Mouse (Mus musculus) heart, postnatal 36 days (tissue): Measurements from ENCODE around the gene Cblc. TPM values are rescaled to one million over a fixed set of nuclear protein-coding genes. Genes with fewer than 3 reads are reported as not detected.

Source experiments
- DNase-seq, 2 experiments: peaks; one replicate each; pipeline ENCODE4 v3.0.0; 2021 to 2022
- intact Hi-C: fragments of 180-260 bp; cut with DNase I; formaldehyde crosslinking; loops from one replicate; pipeline ENCODE4 v1.15.1; 2025
- total RNA-seq, 2 experiments: library from RNA; stranded (reverse); gene quantifications; 2 replicates each; pipeline ENCODE4 v1.2.3; 2021

Gene Cblc
- total RNA-seq, 2 experiments from 2014 or later: 0.75 to 0.81 TPM

- DNase-seq: peak; percentile 81 to 88
- intact Hi-C loops: loop anchor here (1.0 kb wide), 1 partner anchor 26 kb away; no protein-coding TSS in a partner anchor
Measured at GRCm38 (mm10) chr7:19755851-19756786, 40.5 kb downstream of the Cblc start.

DNA sequence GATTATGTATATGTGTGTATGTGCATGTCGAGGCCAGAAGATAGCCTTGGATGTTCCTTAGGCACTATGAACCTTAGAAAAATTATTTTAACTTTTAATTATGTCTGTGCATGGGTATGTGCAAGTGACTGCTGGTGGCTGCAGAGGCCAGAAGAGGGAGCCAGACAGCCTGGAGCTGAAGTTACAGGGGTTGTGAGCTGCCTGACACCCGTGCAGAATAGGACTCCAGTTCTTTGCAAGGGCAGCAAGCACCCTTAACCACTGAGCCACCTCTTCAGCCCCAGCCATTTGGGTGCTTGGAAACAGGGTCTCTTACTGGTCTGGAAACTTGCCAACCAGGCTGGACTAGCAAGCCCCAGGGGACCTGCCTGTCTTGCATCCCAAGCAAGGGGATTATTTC is 41.6 kb downstream of the Cblc start:
- no peak for DNase-seq
- intact Hi-C loops: no loop called here

- intact Hi-C loops: loop anchor here (5.0 kb wide), 2 partner anchors 118 to 183 kb away; no protein-coding TSS in a partner anchor
Measured at GRCm38 (mm10) chr7:19754065-19754464, 42.5 kb downstream of the Cblc start.

GRCm38 (mm10) chr7:19753587-19753986 is 43.0 kb downstream of the Cblc start:
- DNase-seq: no peak
- intact Hi-C loops: loop anchor here (5.0 kb wide), 2 partner anchors 119 to 184 kb away; no protein-coding TSS in a partner anchor

More at GRCm38 (mm10) chr7:19754065-19754464, 42.5 kb downstream of the Cblc start:
- DNase-seq: no peak

DNA sequence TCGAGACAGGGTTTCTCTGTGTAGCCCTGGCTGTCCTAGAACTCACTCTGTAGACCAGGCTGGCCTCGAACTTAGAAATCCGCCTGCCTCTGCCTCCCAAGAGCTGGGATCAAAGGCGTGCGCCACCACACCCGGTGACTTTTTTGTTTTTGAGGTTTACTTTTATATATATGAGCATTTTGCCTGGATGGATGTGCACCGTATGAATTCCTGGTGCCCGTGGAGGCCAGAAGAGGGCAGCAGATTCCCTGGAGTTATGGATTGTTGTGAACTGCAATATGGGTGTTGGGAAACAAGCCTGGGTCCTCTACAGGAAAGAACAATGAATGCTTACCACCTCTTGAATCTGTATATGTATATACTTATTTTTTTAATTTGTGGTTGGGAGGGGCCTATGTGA is 44.0 kb downstream of the Cblc start:
- intact Hi-C loops: loop anchor here (5.0 kb wide), 2 partner anchors 120 to 185 kb away; no protein-coding TSS in a partner anchor
- DNase-seq: no peak

DNA sequence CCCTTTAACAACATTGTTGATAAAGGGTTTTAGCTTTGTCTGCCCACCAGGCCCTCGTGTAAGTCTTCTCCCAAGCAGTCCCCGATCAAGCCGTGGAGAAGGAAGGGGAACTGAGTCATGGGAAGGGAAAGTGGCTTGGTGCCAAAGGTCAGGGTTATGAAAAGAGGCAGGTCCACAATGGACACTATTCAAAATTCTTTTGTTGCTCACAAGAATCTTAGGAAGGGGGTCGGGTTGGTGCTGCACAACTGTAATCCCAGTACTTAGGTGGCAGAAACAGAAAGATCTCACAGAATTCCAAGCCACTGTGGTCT is 45.6 kb downstream of the Cblc start:
- DNase-seq: no peak
- intact Hi-C loops: loop anchor here (2.0 to 5.0 kb wide), 3 partner anchors 96 to 186 kb away; no protein-coding TSS in a partner anchor

DNA sequence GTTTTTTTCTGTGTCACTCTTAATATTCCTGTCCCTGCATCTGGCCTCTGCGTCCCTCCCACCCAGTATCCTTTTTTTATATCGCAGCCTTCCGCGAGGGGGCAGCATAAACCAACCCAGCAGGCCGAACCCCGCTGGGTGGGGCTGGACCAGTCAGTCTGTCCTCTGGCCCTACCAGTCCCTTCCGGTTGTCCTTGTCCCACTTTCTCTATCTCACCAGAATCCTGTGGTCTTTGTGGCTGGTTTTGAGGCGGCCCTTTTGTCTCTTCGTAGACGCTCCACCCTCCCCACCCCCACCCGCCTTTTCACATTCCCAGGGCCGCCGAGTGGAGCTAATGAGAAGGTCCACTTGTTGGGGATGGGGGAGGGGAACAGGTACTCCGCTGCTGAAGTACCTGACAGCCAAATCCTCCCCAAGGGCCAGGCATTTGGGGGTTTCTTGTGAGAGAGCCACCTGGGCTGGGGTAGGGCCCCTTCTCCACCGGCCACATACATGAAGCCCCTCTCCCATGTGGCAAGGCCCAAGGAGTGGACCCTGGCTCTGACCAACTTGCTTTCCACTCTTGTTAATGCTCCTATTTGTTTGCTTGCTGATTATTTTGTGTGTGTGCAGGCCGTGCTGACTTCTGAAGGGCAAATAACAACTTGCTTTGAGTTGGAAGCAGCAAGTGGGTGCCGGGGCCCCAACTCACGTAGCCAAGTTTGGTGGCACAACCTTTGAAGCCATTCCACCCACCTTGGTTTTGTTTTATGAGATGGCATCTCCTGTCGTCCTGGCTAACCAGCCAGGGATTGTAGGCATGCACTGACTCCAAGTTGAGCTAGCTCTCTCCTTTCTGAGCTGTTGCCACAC is 46.2 kb downstream of the Cblc start, which contains the start of gene Nectin2:
TSS of gene Nectin2 (minus strand) at position 267 of the 853 bp plus-strand sequence.
- DNase-seq: peak; percentile 89 to 94
- intact Hi-C loops: loop anchor here (1.0 to 5.0 kb wide), 5 partner anchors 34 to 187 kb away; no protein-coding TSS in a partner anchor

DNA sequence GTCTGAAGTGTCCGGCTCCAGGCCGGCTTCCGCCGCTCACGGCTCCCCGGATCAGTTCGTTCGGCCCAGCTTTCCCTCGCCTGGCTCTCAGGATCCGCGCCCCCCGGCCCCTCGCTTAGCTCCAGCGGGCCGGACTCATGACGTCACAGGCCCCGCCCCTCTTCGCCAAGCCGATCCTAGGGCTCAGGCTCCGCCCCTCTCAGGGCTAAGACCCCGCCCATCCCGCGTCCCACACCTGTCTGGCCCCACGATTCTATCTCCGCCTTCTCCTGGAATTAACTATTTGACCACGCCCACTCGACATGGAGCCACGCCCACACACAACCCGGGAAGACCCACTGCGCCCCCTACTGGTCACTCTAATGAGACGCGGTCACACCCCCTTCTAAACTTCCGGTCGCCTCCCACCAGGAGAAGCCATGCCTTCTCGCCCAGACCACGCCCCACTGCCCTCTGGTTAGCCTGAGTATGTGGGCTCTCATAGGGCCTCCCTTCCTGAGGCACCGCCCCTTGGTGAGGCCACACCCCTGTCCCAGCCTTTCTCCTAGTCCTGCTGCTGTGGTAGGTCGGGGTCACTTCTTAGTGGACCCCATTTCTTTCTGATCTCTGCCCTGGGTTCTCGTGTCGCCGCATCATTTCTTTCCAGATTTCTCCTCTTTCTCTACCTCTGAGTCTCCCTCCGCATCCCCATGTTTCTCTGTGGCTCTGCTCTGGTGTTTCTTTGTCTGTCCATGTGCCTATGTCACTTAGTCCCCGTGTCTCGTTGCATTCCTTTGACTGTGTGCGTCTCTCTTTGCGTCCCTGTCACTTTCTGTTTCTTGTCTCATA is 47.0 kb downstream of the Cblc start:
- peak; percentile 95 to 96 for DNase-seq
- intact Hi-C loops: loop anchor here (1.0 to 5.0 kb wide), 6 partner anchors 33 to 188 kb away; no protein-coding TSS in a partner anchor

DNA sequence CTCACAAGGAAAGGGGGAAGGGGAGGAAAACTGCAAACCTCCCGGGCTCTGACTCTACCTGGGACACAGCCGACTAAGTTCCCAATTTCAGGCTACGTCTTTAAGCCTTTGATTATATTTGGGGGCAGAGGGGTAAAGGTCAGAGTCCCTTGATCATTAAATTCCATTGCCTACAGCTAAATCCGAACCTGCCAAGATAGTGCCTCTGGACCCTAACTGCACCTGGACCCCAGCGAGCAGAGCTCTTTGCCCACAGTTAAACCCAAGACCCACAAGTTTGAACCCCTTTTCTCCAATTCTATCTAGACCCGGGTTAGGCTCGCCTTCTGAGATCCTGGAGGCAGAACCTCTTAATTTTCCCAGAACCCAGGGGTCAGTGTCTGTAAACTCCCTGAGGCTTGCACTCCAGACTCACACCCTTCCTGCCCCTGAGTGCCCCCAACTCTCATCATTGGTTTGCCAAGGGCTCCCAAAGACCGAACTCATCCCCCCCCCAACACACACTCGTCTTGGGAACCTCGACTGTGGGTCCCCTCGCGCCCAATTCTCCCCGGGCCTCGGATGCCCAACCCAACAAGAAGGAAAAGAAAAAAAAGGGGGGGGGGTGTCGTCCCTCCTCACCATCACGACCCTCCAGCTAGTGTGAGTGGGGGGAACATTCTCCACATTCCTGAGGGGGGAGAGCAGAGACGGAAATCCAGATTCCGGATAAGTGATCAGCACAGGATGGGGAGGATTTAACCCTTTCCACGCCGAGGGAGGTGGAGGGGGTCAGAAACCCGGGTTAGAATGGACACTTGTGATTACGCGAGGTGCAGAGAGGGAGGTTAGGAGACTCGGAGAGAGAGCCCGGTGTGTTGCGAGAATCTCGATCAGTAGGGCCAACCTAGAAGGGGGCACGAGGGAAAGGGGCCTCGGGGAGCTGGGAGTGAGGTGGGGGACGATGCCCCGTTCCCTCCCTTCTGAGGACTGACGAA is 48.1 kb downstream of the Cblc start:
- intact Hi-C loops: loop anchor here (1.0 kb wide), 1 partner anchor 32 kb away; no protein-coding TSS in a partner anchor
- no peak for DNase-seq

DNA sequence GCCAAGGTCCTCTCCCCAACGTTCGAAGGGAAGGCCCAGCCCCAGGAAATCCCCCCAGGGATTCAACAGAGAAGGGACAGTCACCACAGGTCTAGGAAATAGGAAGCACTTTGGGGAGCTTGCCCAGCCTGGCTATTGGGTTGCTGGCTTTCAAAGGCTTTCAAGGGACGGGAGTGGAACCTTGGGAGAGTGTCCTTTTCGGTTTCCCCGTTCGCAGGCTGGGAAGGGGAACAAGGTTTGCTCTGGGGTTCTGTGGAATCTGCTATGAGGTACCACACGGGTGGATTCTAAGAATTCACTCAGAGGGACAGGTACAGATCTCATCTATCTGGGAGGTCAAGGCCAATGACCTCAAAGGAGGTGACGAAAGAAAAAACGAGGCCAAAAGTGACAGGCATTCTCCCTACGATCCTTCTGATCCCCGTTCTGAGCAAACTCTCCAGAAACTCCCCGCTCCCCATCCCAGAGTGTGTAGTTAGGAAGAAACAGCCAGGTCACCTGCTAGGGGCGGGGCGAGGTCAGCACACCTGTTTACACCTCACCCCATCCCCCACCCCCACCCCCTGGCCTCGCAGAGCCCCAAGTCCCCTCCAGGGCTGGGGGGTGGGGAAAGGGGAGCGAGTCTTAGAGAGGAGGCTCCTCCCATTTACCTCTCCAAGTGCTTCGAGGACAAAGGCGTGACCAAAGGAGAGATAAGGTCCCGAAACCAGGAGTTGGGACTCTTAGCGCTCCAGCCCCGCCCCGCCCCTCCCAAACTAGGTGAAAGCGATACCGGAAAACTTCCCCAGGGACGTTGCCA is 49.0 kb downstream of the Cblc start:
- no peak for DNase-seq

GRCm38 (mm10) chr7:19746426-19747201 is 50.0 kb downstream of the Cblc start:
- no peak for DNase-seq
- intact Hi-C loops: no loop called here

More for the DNA sequence above, 49.0 kb downstream of the Cblc start:
- intact Hi-C loops: no loop called here

DNA sequence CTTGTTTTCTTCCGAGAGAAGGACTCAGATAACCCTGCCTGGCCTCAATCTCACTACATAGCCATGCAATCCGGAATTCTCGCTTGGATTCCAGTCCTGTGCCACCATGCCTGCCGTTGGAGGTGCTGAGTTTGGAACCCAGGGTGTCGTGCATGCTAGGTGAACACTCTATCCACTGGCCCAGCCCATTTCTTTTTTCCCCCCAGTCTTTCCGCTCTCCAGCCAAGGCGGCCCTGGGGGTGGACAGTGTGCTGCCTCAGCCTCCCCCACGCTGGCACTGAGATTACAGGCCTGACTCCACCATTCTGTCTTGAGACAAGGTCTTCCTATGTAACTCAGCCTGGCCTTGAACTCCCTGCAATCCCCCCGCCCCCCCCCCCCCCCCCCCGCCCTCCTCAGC is 50.6 kb downstream of the Cblc start:
- intact Hi-C loops: loop anchor here (2.0 kb wide), 1 partner anchor 77 kb away; no protein-coding TSS in a partner anchor
- DNase-seq: no peak

- intact Hi-C loops: loop anchor here (2.0 to 5.0 kb wide), 2 partner anchors 42 to 76 kb away; no protein-coding TSS in a partner anchor
- DNase-seq: peak in 1 of 2 experiments; percentile 56
Measured at GRCm38 (mm10) chr7:19744590-19745385, 51.8 kb downstream of the Cblc start.

- DNase-seq: no peak
- intact Hi-C loops: loop anchor here (2.0 to 5.0 kb wide), 2 partner anchors 41 to 75 kb away; no protein-coding TSS in a partner anchor
Measured at GRCm38 (mm10) chr7:19743791-19744190, 52.8 kb downstream of the Cblc start.

- intact Hi-C loops: loop anchor here (5.0 kb wide), 1 partner anchor 40 kb away; no protein-coding TSS in a partner anchor
- no peak for DNase-seq
Measured at GRCm38 (mm10) chr7:19742468-19742867, 54.1 kb downstream of the Cblc start.
